Mouse (Mus musculus) monocyte, adult 59 days (primary cell): Measurements from ENCODE around the gene Pdgfb. TPM values are rescaled to one million over a fixed set of nuclear protein-coding genes. Genes with fewer than 3 reads are reported as not detected.

Experiments used
- total RNA-seq, 2 experiments: library from RNA; stranded (reverse); gene quantifications; one replicate each; pipeline ENCODE4 v1.2.4; 2023

The Pdgfb gene
- total RNA-seq, result 10 to 100 TPM; 55.6 to 68.4 TPM

DNA sequence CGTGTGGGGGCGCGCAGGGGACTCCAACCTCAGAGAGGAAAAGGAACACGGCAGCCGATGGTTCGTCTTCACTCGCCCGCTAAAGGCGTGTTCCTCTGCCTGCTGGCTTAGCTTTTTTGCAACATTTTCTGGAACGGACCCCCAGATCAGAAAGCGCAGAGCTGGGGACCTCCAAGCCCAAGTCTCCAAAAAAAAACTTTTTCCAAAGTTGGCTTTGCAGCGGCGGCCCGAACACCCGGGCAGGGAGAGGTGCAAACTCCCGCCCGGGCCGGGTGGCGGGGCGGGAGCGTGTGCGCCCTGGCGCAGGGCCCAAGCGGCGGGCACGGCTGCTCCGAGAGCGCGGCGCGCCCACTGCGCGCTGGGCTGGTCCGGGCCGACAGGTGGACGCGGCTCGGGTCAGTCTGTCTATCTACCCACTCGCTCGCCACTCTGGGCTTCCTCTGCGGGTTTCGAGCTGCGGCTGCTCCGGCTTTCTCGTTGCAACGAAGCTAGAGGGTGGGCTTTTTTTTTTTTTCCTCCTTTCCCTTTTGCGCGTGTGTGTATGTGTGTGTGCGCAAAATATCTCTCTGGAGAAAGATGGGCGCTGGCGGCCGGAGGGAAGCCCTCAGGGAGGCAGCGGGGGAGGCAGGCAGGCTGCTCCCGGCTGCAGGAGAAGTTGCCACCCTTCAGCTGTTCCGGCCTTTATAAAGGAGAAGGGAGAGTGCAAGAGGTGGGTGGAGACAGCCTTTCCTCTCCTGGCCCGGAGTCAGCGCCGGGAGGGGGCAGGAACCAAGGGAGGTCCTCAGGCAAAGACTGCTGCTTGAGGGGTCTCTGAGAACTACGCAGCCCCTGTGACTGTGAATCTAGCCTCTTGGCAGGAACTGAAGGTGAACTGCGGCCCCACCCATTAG, at the start of gene Pdgfb:
Gene Pdgfb, minus strand, starts transcription at position 657 of the 890 bp plus-strand sequence.

GRCm38 (mm10) chr15:79970940-79971339, 43.8 kb downstream of the Pdgfb start, which contains the start of gene Cbx7:
Gene Cbx7, minus strand, starts transcription at chr15:79971119.

Other genes starting within 250 kb of the Pdgfb start
- gene Dnal4, start 237.1 kb downstream of the Pdgfb start, total RNA-seq, result 10 to 100 TPM; 15.3 to 18.7 TPM
- gene Nptxr, start 210.2 kb downstream of the Pdgfb start, total RNA-seq, result 1 to 10 TPM; 2.5 to 3.6 TPM
- gene Npcd, start 180.7 kb downstream of the Pdgfb start, total RNA-seq, result 1 to 10 TPM in 1 of 2 experiments, not detected in 1; 1.4 TPM
- 1 to 10 TPM; 4.9 to 6.7 TPM for gene Cbx6, start 180.3 kb downstream of the Pdgfb start, total RNA-seq
- 10 to 100 TPM; 65.2 to 79.8 TPM for gene Apobec3, start 123.3 kb downstream of the Pdgfb start, total RNA-seq
- 10 to 100 TPM; 20.0 to 22.0 TPM for gene Cbx7, start 43.9 kb downstream of the Pdgfb start, total RNA-seq
- not detected for gene Syngr1, start 76.4 kb upstream of the Pdgfb start, total RNA-seq
- gene Rpl3, start 76.9 kb upstream of the Pdgfb start, total RNA-seq, result 100 to 1,000 TPM; 625 to 720 TPM
- 10 to 100 TPM; 17.3 to 19.0 TPM for gene Tab1, start 118.2 kb upstream of the Pdgfb start, total RNA-seq
- gene Mgat3, start 158.7 kb upstream of the Pdgfb start, total RNA-seq, result under 1 TPM in 1 of 2 experiments, not detected in 1; 0.10 TPM
- 10 to 100 TPM; 35.5 to 40.5 TPM for gene Mief1, start 219.0 kb upstream of the Pdgfb start, total RNA-seq
- 10 to 100 TPM in 1 of 2 experiments, not detected in 1; 17.9 TPM for gene AC140267.1, start 220.9 kb upstream of the Pdgfb start, total RNA-seq
- 100 to 1,000 TPM; 428 to 441 TPM for gene Atf4, start 240.2 kb upstream of the Pdgfb start, total RNA-seq
- 10 to 100 TPM; 17.5 to 20.5 TPM for gene Rps19bp1, start 249.3 kb upstream of the Pdgfb start, total RNA-seq